In genomic region chr12:111377986-111378490, GRCm38 (mm10) we compare ENCODE assay signal across 8 mouse cellular contexts. TPM values are rescaled to one million over a fixed set of nuclear protein-coding genes. Genes with fewer than 3 reads are reported as not detected.
DNase-seq lines count a peak whose midpoint lies in the region; ATAC-seq and TF ChIP-seq lines count a peak whose summit lies in the region.

No protein-coding gene starts in this region.

- H3K4me2 ChIP-seq in forebrain, postnatal 0 days (ENCODE audit: low read depth) = peak overlapping the region; percentile 90

- TF ChIP-seq CTCF in heart, adult 2 months (IDR thresholded peaks at IDR 0.05) = no peak
- no peak for TF ChIP-seq CTCF in forebrain, postnatal 0 days (IDR thresholded peaks at IDR 0.05; ENCODE audit: low read depth)

- H3K27ac ChIP-seq in heart, adult 2 months = peak overlapping the region; percentile 99
- peak overlapping the region; percentile 96 for H3K27ac ChIP-seq in forebrain, postnatal 0 days (ENCODE audit: low read depth, low read length)
- H3K27ac ChIP-seq in macrophage = peak overlapping the region; percentile 48

- no peaks in the 10 kb centered on the region; the same call in 1 of the 2 replicates for H3K36me3 ChIP-seq in heart, adult 2 months (ENCODE audit: control insufficient read depth, insufficient read depth, low read length)
- no peaks in the 10 kb centered on the region for H3K36me3 ChIP-seq in forebrain, postnatal 0 days (ENCODE audit: insufficient read depth)
- H3K36me3 ChIP-seq in macrophage (ENCODE audit: inconsistent target) = no peaks in the 10 kb centered on the region

- WGBS in heart, adult 2 months = under 1% methylated on average over 32 of the region's 32 CpGs
- under 1% methylated on average over 32 of the region's 32 CpGs for WGBS in forebrain, postnatal 0 days
- 1% methylated on average over 32 of the region's 32 CpGs for WGBS in macrophage (ENCODE audit: missing documents)

- peaks cover 11% of the 10 kb centered on the region for H3K4me1 ChIP-seq in heart, adult 2 months (ENCODE audit: control insufficient read depth, insufficient read depth, low read length)
- H3K4me1 ChIP-seq in forebrain, postnatal 0 days (ENCODE audit: insufficient read depth) = peaks cover 18% of the 10 kb centered on the region

- H3K9ac ChIP-seq in heart, adult 2 months (ENCODE audit: low read depth, low read length) = peak overlapping the region; percentile 74
- peak overlapping the region; percentile 91 for H3K9ac ChIP-seq in forebrain, postnatal 0 days

- no peaks in the 10 kb centered on the region; the same call in none of the 2 replicates for H3K79me2 ChIP-seq in heart, adult 2 months (replicated peaks; ENCODE audit: control insufficient read depth, insufficient read depth, low read length)
- H3K79me2 ChIP-seq in macrophage (ENCODE audit: inconsistent target) = peaks cover 38% of the 10 kb centered on the region

- no peak for TF ChIP-seq EP300 in heart, adult 2 months (IDR thresholded peaks at IDR 0.05; ENCODE audit: insufficient read depth, low read depth, low read length)

- no peaks in the 10 kb centered on the region for H3K27me3 ChIP-seq in heart, adult 2 months (ENCODE audit: control insufficient read depth, insufficient read depth, low read length)
- no peaks in the 10 kb centered on the region for H3K27me3 ChIP-seq in forebrain, postnatal 0 days (ENCODE audit: insufficient read depth, low read length)

- peak; percentile 75 for ATAC-seq in forebrain, postnatal 0 days
- no peak for ATAC-seq in erythroid progenitor cell, adult 5-6 weeks (replicated peaks; ENCODE audit: low FRiP score, poor library complexity, severe bottlenecking)

- no peak for DNase-seq in heart, adult 2 months
- no peak for DNase-seq in heart, adult 11 months
- DNase-seq in R1 (ENCODE audit: low read depth, low spot score) = peak; percentile 76
- DNase-seq in forebrain, postnatal 0 days = no peak
- DNase-seq in kidney, postnatal 14 days = peak; percentile 69
- DNase-seq in ovary, adult 18-20 months (ENCODE audit: low spot score) = no peak

- no peak for TF ChIP-seq POLR2A in heart, adult 2 months (IDR thresholded peaks at IDR 0.05; ENCODE audit: insufficient read depth, low read depth, low read length)

- no peaks in the 10 kb centered on the region for H3K9me3 ChIP-seq in forebrain, postnatal 0 days (ENCODE audit: low read length)

- intact Hi-C loops in heart, adult 2 months (cut with DNase I) = loop anchor here (2.0 kb wide), 1 partner anchor 45 kb away; no protein-coding TSS in a partner anchor

- H3K4me3 ChIP-seq in heart, adult 2 months = peak overlapping the region; percentile 88
- H3K4me3 ChIP-seq in forebrain, postnatal 0 days (ENCODE audit: low read depth, low read length) = peak overlapping the region; percentile 95
- H3K4me3 ChIP-seq in macrophage (ENCODE audit: inconsistent target) = peak overlapping the region; percentile 68

RNA-seq across cellular contexts. Expression of gene Cdc42bpb, which starts 0.5 kb away (rescaled TPM):
- 10 to 100 TPM; 55.3 to 58.5 TPM for total RNA-seq in heart, adult 2 months (2021)
- polyA plus RNA-seq in heart, adult 2 months (2012; rRNA removed) = 105 and 106 TPM in 2 replicates
- 113 and 139 TPM in 2 replicates for total RNA-seq in forebrain, postnatal 0 days (2014; rRNA removed)
- polyA plus RNA-seq in forebrain, postnatal 0 days (2015; fragmentation: Nextera tagmentation; extraction: Ambion mirVana) = 28.0 and 31.1 TPM in 2 replicates
- 100 to 1,000 TPM in 23 of 26 experiments, 10 to 100 TPM in 3; 85.6 to 266 (median 132) TPM for total RNA-seq in macrophage (2018; cell fraction: chromatin; rRNA removed)
- total RNA-seq in macrophage (2018; cell fraction: cytosol; rRNA removed) = 10 to 100 TPM; 29.5 to 63.6 (median 45.5) TPM
- total RNA-seq in macrophage (2018; cell fraction: nucleus; rRNA removed) = 100 to 1,000 TPM in 13 of 26 experiments, 10 to 100 TPM in 13; 64.9 to 177 (median 101) TPM
- polyA plus RNA-seq in macrophage (2018) = 42.2 to 86.3 TPM (median 42.7 TPM) in 3 replicates
- total RNA-seq in erythroid progenitor cell, adult 5-6 weeks (2015; ENCODE audit: low replicate concordance) = 0.42 and 9.7 TPM in 2 replicates
- 0.64 and 9.7 TPM in 2 replicates for total RNA-seq in erythroid progenitor cell, adult 5-6 weeks (2017; ENCODE audit: low replicate concordance)

RNA-seq across cellular contexts. Expression of gene Lbhd2, which starts 28.6 kb away (rescaled TPM):
- not detected for total RNA-seq in heart, adult 2 months (2021)
- polyA plus RNA-seq in heart, adult 2 months (2012; rRNA removed) = not detected in 2 replicates
- total RNA-seq in forebrain, postnatal 0 days (2014; rRNA removed) = 3.7 and 4.4 TPM in 2 replicates
- polyA plus RNA-seq in forebrain, postnatal 0 days (2015; fragmentation: Nextera tagmentation; extraction: Ambion mirVana) = 10.5 and 12.9 TPM in 2 replicates
- not detected for total RNA-seq in macrophage (2018; cell fraction: chromatin; rRNA removed)
- total RNA-seq in macrophage (2018; cell fraction: cytosol; rRNA removed) = not detected
- total RNA-seq in macrophage (2018; cell fraction: nucleus; rRNA removed) = not detected
- polyA plus RNA-seq in macrophage (2018) = not detected in 3 replicates
- not detected in 2 replicates for total RNA-seq in erythroid progenitor cell, adult 5-6 weeks (2015; ENCODE audit: low replicate concordance)
- not detected in 2 replicates for total RNA-seq in erythroid progenitor cell, adult 5-6 weeks (2017; ENCODE audit: low replicate concordance)

RNA-seq across cellular contexts. Expression of gene Exoc3l4, which starts 38.8 kb away (rescaled TPM):
- total RNA-seq in heart, adult 2 months (2021) = 1 to 10 TPM; 2.5 to 2.7 TPM
- 9.2 and 10.9 TPM in 2 replicates for polyA plus RNA-seq in heart, adult 2 months (2012; rRNA removed)
- 2.1 TPM in 2 replicates for total RNA-seq in forebrain, postnatal 0 days (2014; rRNA removed)
- 1.5 and 2.0 TPM in 2 replicates for polyA plus RNA-seq in forebrain, postnatal 0 days (2015; fragmentation: Nextera tagmentation; extraction: Ambion mirVana)
- 100 to 1,000 TPM in 1 of 26 experiments, 10 to 100 TPM in 23, 1 to 10 TPM in 2; 9.1 to 109 (median 30.7) TPM for total RNA-seq in macrophage (2018; cell fraction: chromatin; rRNA removed)
- 10 to 100 TPM in 20 of 26 experiments, 1 to 10 TPM in 6; 7.8 to 73.6 (median 15.0) TPM for total RNA-seq in macrophage (2018; cell fraction: cytosol; rRNA removed)
- 100 to 1,000 TPM in 4 of 26 experiments, 10 to 100 TPM in 20, 1 to 10 TPM in 2; 8.3 to 170 (median 42.3) TPM for total RNA-seq in macrophage (2018; cell fraction: nucleus; rRNA removed)
- polyA plus RNA-seq in macrophage (2018) = 8.0 to 13.2 TPM (median 12.5 TPM) in 3 replicates
- total RNA-seq in erythroid progenitor cell, adult 5-6 weeks (2015; ENCODE audit: low replicate concordance) = 2.2 TPM in 1 of 2 replicates, not detected in the other
- not detected in 2 replicates for total RNA-seq in erythroid progenitor cell, adult 5-6 weeks (2017; ENCODE audit: low replicate concordance)

Comparison
In these comparisons a context has a peak if more than half of its experiments do, and no peak if none do; other contexts are left out.
1. DNase-seq: peak in R1 (single experiment) and kidney, postnatal 14 days (single experiment); none in heart, adult 2 months (0 of 2), heart, adult 11 months (single experiment), forebrain, postnatal 0 days (single experiment) and ovary, adult 18-20 months (single experiment).
2. H3K27ac ChIP-seq: peak in every context shown above with its lines; median percentile 99 in heart, adult 2 months; 96 in forebrain, postnatal 0 days; 48 in macrophage.
3. RNA of gene Cdc42bpb, which starts 0.5 kb away (total RNA-seq): 113 to 139 TPM in forebrain, postnatal 0 days and 55.3 to 58.5 TPM in heart, adult 2 months; 0.42 to 9.7 TPM in erythroid progenitor cell, adult 5-6 weeks; every median in the first group is over 4 times any median in the second.
4. Peak in every context shown above with its lines, with median percentiles within 50 percentile points of each other: H3K4me3 ChIP-seq.